Mouse (Mus musculus) hindbrain, embryonic 16.5 days (tissue): ENCODE data around the gene Gm20481. TPM values are rescaled to one million over a fixed set of nuclear protein-coding genes. Genes with fewer than 3 reads are reported as not detected.

Source experiments
- ATAC-seq: fragments of 200-750 bp; cut with Nextera tagmentation; 2 replicates; pipeline ENCODE4 v1.8.0; 2017; ENCODE audit warnings: moderate TSS enrichment, moderate library complexity
- H3K27ac ChIP-seq: fragments of 300-500 bp; sonication (generic); 2 replicates; pipeline ENCODE4 v1.5.1; 2014; ENCODE audit warnings: low read depth, mild to moderate bottlenecking, control low read depth, low read length, moderate library complexity
- H3K27me3 ChIP-seq: fragments of 300-500 bp; sonication (generic); replicated peaks from 2 replicates; pipeline ENCODE4 v1.6.1; 2014; ENCODE audit warnings: low read length; ENCODE audit not compliant: control insufficient read depth, insufficient read depth
- H3K36me3 ChIP-seq: fragments of 300-500 bp; sonication (generic); 2 replicates; pipeline ENCODE4 v1.6.1; 2014; ENCODE audit warnings: mild to moderate bottlenecking, low read length, moderate library complexity, mixed read lengths; ENCODE audit not compliant: control insufficient read depth, insufficient read depth
- H3K4me1 ChIP-seq: fragments of 300-500 bp; sonication (generic); 2 replicates; pipeline ENCODE4 v1.6.1; 2014; ENCODE audit warnings: low read depth, low read length; ENCODE audit not compliant: control insufficient read depth, insufficient read depth
- H3K4me2 ChIP-seq: fragments of 300-500 bp; sonication (generic); 2 replicates; pipeline ENCODE4 v1.6.1; 2014; ENCODE audit warnings: mild to moderate bottlenecking, low read length, control low read depth, moderate library complexity
- H3K4me3 ChIP-seq: fragments of 300-500 bp; sonication (generic); 2 replicates; pipeline ENCODE4 v1.5.1; 2014; ENCODE audit warnings: mild to moderate bottlenecking, low read length, control low read depth, moderate library complexity
- H3K9ac ChIP-seq: fragments of 300-500 bp; sonication (generic); 2 replicates; pipeline ENCODE4 v1.6.1; 2014; ENCODE audit warnings: low read depth, mild to moderate bottlenecking, control low read depth, low read length, moderate library complexity
- H3K9me3 ChIP-seq: fragments of 300-500 bp; sonication (generic); 2 replicates; pipeline ENCODE4 v1.6.1; 2014; ENCODE audit warnings: mild to moderate bottlenecking, low read length, moderate library complexity; ENCODE audit not compliant: control insufficient read depth
- WGBS: fragments of 180-500 bp; shearing (Covaris S2); extraction: QIAGEN DNeasy Blood & Tissue Kit; methylation state at CpG from one replicate; pipeline ENCODE4 v1.1.7; 2014; 5-methylcytosine and 5-hydroxymethylcytosine counted together
- polyA plus RNA-seq: library from polyadenylated mRNA; unstranded; fragments of >200 nt; fragmentation: Nextera tagmentation; extraction: Ambion mirVana; gene quantifications from 2 replicates; pipeline ENCODE4 v1.2.1, GENCODE M21; 2015

Gene Gm20481
- polyA plus RNA-seq, 1 experiment from 2014 or later: not detected

- no peak overlapping the region for H3K9ac ChIP-seq
- no peak overlapping the region for H3K4me2 ChIP-seq
- WGBS: 82% methylated on average over 10 of the region's 10 CpGs
- peaks cover 31% of the 10 kb centered on the region for H3K36me3 ChIP-seq
- H3K4me1 ChIP-seq: peaks cover 8% of the 10 kb centered on the region
- H3K27ac ChIP-seq: no peak overlapping the region
- 0 out of 2 replicates have a peak, but pooled peaks have one; percentile 3 for ATAC-seq
- no peaks in the 10 kb centered on the region for H3K27me3 ChIP-seq
- H3K9me3 ChIP-seq: no peaks in the 10 kb centered on the region
- H3K4me3 ChIP-seq: no peak overlapping the region
Measured at GRCm38 (mm10) chr17:35016791-35017705, 47.3 kb downstream of the Gm20481 start.

GRCm38 (mm10) chr17:35017706-35018030 is 48.0 kb downstream of the Gm20481 start:
- Histone ChIP-seq H3K27ac (no peak overlapping the region), H3K4me1 (peaks cover 8% of the 10 kb centered on the region), H3K36me3 (peaks cover 25% of the 10 kb centered on the region), H3K4me3 (no peak overlapping the region), H3K9me3 (no peaks in the 10 kb centered on the region), H3K9ac (no peak overlapping the region), H3K27me3 (no peaks in the 10 kb centered on the region), H3K4me2 (no peak overlapping the region)
- 74% methylated on average over 14 of the region's 14 CpGs for WGBS
- no peak for ATAC-seq

- H3K4me3 ChIP-seq: no peak overlapping the region
- H3K9me3 ChIP-seq: no peaks in the 10 kb centered on the region
- no peak overlapping the region for H3K27ac ChIP-seq
- peaks cover 8% of the 10 kb centered on the region for H3K4me1 ChIP-seq
- ATAC-seq: no peak
- H3K9ac ChIP-seq: no peak overlapping the region
- 77% methylated on average over 3 of the region's 3 CpGs for WGBS
- no peak overlapping the region for H3K4me2 ChIP-seq
- peaks cover 20% of the 10 kb centered on the region for H3K36me3 ChIP-seq
- no peaks in the 10 kb centered on the region for H3K27me3 ChIP-seq
Measured at GRCm38 (mm10) chr17:35018171-35018570, 48.5 kb downstream of the Gm20481 start.

- Histone ChIP-seq H3K4me1 (peaks cover 8% of the 10 kb centered on the region), H3K36me3 (peaks cover 5% of the 10 kb centered on the region; the same call in 1 of the 2 replicates), H3K27me3 (no peaks in the 10 kb centered on the region), H3K9me3 (no peaks in the 10 kb centered on the region), H3K4me3 (no peak overlapping the region), H3K9ac (no peak overlapping the region), H3K27ac (no peak overlapping the region), H3K4me2 (no peak overlapping the region)
- ATAC-seq: no peak
- WGBS: 73% methylated on average over 11 of the region's 11 CpGs
Measured at GRCm38 (mm10) chr17:35019894-35020293, 50.2 kb downstream of the Gm20481 start.

- H3K27me3 ChIP-seq: no peaks in the 10 kb centered on the region
- H3K27ac ChIP-seq: no peak overlapping the region
- no peak overlapping the region for H3K4me3 ChIP-seq
- H3K36me3 ChIP-seq: peaks cover 5% of the 10 kb centered on the region; the same call in 1 of the 2 replicates
- H3K9me3 ChIP-seq: no peaks in the 10 kb centered on the region
- ATAC-seq: no peak
- H3K4me2 ChIP-seq: no peak overlapping the region
- WGBS: 88% methylated on average over 8 of the region's 8 CpGs
- H3K9ac ChIP-seq: no peak overlapping the region
- peaks cover 8% of the 10 kb centered on the region for H3K4me1 ChIP-seq
Measured at GRCm38 (mm10) chr17:35020551-35020950, 50.8 kb downstream of the Gm20481 start.

- Histone ChIP-seq H3K27ac (no peak overlapping the region), H3K4me2 (peak overlapping the region; percentile 30), H3K9ac (no peak overlapping the region), H3K9me3 (no peaks in the 10 kb centered on the region), H3K4me3 (no peak overlapping the region), H3K4me1 (peaks cover 5% of the 10 kb centered on the region), H3K27me3 (no peaks in the 10 kb centered on the region), H3K36me3 (peaks cover 3% of the 10 kb centered on the region; the same call in 1 of the 2 replicates)
- WGBS: 7% methylated on average over 17 of the region's 17 CpGs
- no peak; the same call in 1 of the 2 replicates for ATAC-seq
Measured at GRCm38 (mm10) chr17:35021163-35021808, 51.6 kb downstream of the Gm20481 start.

Other genes starting within 250 kb of the Gm20481 start
- 0.19 and 0.25 TPM in 2 replicates for gene C4b, start 226.0 kb upstream of the Gm20481 start, polyA plus RNA-seq
- not detected in 2 replicates for gene Cyp21a1, start 165.4 kb upstream of the Gm20481 start, polyA plus RNA-seq
- gene Stk19, start 133.0 kb upstream of the Gm20481 start, polyA plus RNA-seq: 41.2 and 43.1 TPM in 2 replicates
- 68.4 and 68.9 TPM in 2 replicates for gene Dxo, start 132.9 kb upstream of the Gm20481 start, polyA plus RNA-seq
- 57.1 and 62.6 TPM in 2 replicates for gene Skiv2l, start 119.7 kb upstream of the Gm20481 start, polyA plus RNA-seq
- gene Nelfe, start 119.5 kb upstream of the Gm20481 start, polyA plus RNA-seq: 78.9 and 83.3 TPM in 2 replicates
- 1.6 and 2.1 TPM in 2 replicates for gene Cfb, start 107.4 kb upstream of the Gm20481 start, polyA plus RNA-seq
- 9.2 and 9.6 TPM in 2 replicates for gene Zbtb12, start 90.4 kb upstream of the Gm20481 start, polyA plus RNA-seq
- not detected in 2 replicates for gene Gm20547, start 87.9 kb upstream of the Gm20481 start, polyA plus RNA-seq
- 1.8 and 2.8 TPM in 2 replicates for gene C2, start 71.6 kb upstream of the Gm20481 start, polyA plus RNA-seq
- gene Ehmt2, start 71.4 kb upstream of the Gm20481 start, polyA plus RNA-seq: 81.9 and 95.3 TPM in 2 replicates
- gene Slc44a4, start 55.4 kb upstream of the Gm20481 start, polyA plus RNA-seq: 0.21 TPM in 1 of 2 replicates, not detected in the other
- gene Neu1, start 38.7 kb upstream of the Gm20481 start, polyA plus RNA-seq: 41.7 and 42.1 TPM in 2 replicates
- 0.45 and 0.74 TPM in 2 replicates for gene Hspa1b, start 10.7 kb upstream of the Gm20481 start, polyA plus RNA-seq
- gene Hspa1a, start 2.2 kb downstream of the Gm20481 start, polyA plus RNA-seq: 15.3 and 18.1 TPM in 2 replicates
- gene Hspa1l, start 2.8 kb downstream of the Gm20481 start, polyA plus RNA-seq: 1.4 and 1.6 TPM in 2 replicates
- 106 and 113 TPM in 2 replicates for gene Lsm2, start 11.9 kb downstream of the Gm20481 start, polyA plus RNA-seq
- gene Vars, start 31.1 kb downstream of the Gm20481 start, polyA plus RNA-seq: 50.7 and 61.7 TPM in 2 replicates
- 0.08 and 0.19 TPM in 2 replicates for gene Vwa7, start 46.7 kb downstream of the Gm20481 start, polyA plus RNA-seq
- gene Sapcd1, start 58.1 kb downstream of the Gm20481 start, polyA plus RNA-seq: 1.7 TPM in 2 replicates
- 1.8 and 2.5 TPM in 2 replicates for gene Msh5, start 76.8 kb downstream of the Gm20481 start, polyA plus RNA-seq
- 85.2 and 88.5 TPM in 2 replicates for gene Clic1, start 80.1 kb downstream of the Gm20481 start, polyA plus RNA-seq
- gene Ddah2, start 89.1 kb downstream of the Gm20481 start, polyA plus RNA-seq: 338 and 363 TPM in 2 replicates
- not detected in 2 replicates for gene Ly6g6c, start 95.5 kb downstream of the Gm20481 start, polyA plus RNA-seq
- 0.13 and 0.21 TPM in 2 replicates for gene Mpig6b, start 96.3 kb downstream of the Gm20481 start, polyA plus RNA-seq
- 0.16 and 0.34 TPM in 2 replicates for gene Ly6g6e, start 107.0 kb downstream of the Gm20481 start, polyA plus RNA-seq
- 0.68 and 1.0 TPM in 2 replicates for gene Ly6g6d, start 108.2 kb downstream of the Gm20481 start, polyA plus RNA-seq
- gene Ly6g6f, start 115.7 kb downstream of the Gm20481 start, polyA plus RNA-seq: 0.22 TPM in 1 of 2 replicates, not detected in the other
- 113 and 115 TPM in 2 replicates for gene Abhd16a, start 119.4 kb downstream of the Gm20481 start, polyA plus RNA-seq
- gene Ly6g5c, start 138.4 kb downstream of the Gm20481 start, polyA plus RNA-seq: not detected in 2 replicates
- gene Ly6g5b, start 145.5 kb downstream of the Gm20481 start, polyA plus RNA-seq: 0.93 and 1.5 TPM in 2 replicates
- gene Gpank1, start 151.5 kb downstream of the Gm20481 start, polyA plus RNA-seq: 20.7 and 23.7 TPM in 2 replicates
- gene Csnk2b, start 152.1 kb downstream of the Gm20481 start, polyA plus RNA-seq: 319 and 346 TPM in 2 replicates
- gene D17H6S53E, start 156.5 kb downstream of the Gm20481 start, polyA plus RNA-seq: 8.9 TPM in 2 replicates
- not detected in 2 replicates for gene Apom, start 162.1 kb downstream of the Gm20481 start, polyA plus RNA-seq
- gene Bag6, start 165.3 kb downstream of the Gm20481 start, polyA plus RNA-seq: 50.9 and 65.2 TPM in 2 replicates
- gene Prrc2a, start 195.0 kb downstream of the Gm20481 start, polyA plus RNA-seq: 138 and 153 TPM in 2 replicates
- 5.6 and 10.1 TPM in 2 replicates for gene Aif1, start 206.2 kb downstream of the Gm20481 start, polyA plus RNA-seq
- 4.8 and 7.3 TPM in 2 replicates for gene Lst1, start 218.5 kb downstream of the Gm20481 start, polyA plus RNA-seq
- gene Ltb, start 224.5 kb downstream of the Gm20481 start, polyA plus RNA-seq: 1.1 and 1.2 TPM in 2 replicates
- gene Tnf, start 232.1 kb downstream of the Gm20481 start, polyA plus RNA-seq: not detected in 2 replicates
- 0.37 and 0.80 TPM in 2 replicates for gene Lta, start 235.4 kb downstream of the Gm20481 start, polyA plus RNA-seq